Mouse (Mus musculus): Measurements from ENCODE around the gene Tbc1d2.

Tbc1d2 gene

GRCm38 (mm10) chr4:46625101-46625500 lies 24.9 kb downstream of the Tbc1d2 start:
- ChIA-PET POLR2A (interaction anchor here in 2 of 4 experiments (0.6 to 19.3 kb wide), 6 partner anchors 8 to 32 kb away, joined by 3 to 223 read pairs (median 60); partner anchors contain the start of gene Tbc1d2 (in 1 of the 2)), CTCF (no interaction called here)

GRCm38 (mm10) chr4:46623007-46623406 lies 27.0 kb downstream of the Tbc1d2 start:
- ChIA-PET POLR2A (interaction anchor here in 3 of 4 experiments (1.1 to 19.3 kb wide), 10 partner anchors 9 to 43 kb away, joined by 3 to 223 read pairs (median 6); partner anchors contain the start of gene Tbc1d2 (in 1 of the 3)), CTCF (interaction anchor here in 3 of 4 experiments (0.8 to 4.4 kb wide), 4 partner anchors 10 to 417 kb away, joined by 3 to 28 read pairs (median 4); no protein-coding TSS in a partner anchor)

GRCm38 (mm10) chr4:46620946-46621345 lies 29.1 kb downstream of the Tbc1d2 start:
- ChIA-PET CTCF (interaction anchor here (0.6 to 4.7 kb wide), 34 partner anchors 8 to 732 kb away, joined by 3 to 51 read pairs (median 6); partner anchors contain the start of genes Coro2a (in 4 of the 4) and Tgfbr1 (in 1 of the 4)), POLR2A (interaction anchor here (0.5 to 19.3 kb wide), 22 partner anchors 9 to 134 kb away, joined by 3 to 223 read pairs (median 4); partner anchors contain the start of genes Coro2a (in 2 of the 4) and Tbc1d2 (in 1 of the 4))

DNA sequence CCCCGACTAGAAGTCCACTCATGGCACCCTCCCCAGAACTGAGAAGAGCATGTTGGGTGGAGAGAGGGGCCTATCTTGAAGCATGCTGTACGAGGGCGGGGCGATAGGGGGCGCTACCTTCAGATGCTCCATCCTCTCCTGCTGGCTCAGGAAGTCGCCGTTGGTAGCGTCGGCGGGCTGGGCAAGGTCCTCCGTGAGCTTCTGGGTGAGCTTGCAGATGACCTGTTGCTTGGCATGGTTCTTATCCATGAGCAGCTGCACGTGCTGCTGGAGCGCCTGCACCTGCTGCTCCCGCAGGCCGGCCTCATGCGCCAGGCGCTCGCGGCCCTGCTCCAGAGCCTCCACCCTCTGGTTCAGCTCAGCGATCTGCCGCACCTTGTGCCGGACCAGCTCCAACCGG lies 29.7 kb downstream of the Tbc1d2 start:
- POLR2A ChIA-PET, result interaction anchor here (0.6 to 19.3 kb wide), 24 partner anchors 9 to 56 kb away, joined by 3 to 223 read pairs (median 4); partner anchors contain the start of genes Coro2a (in 2 of the 4) and Tbc1d2 (in 1 of the 4)

DNA sequence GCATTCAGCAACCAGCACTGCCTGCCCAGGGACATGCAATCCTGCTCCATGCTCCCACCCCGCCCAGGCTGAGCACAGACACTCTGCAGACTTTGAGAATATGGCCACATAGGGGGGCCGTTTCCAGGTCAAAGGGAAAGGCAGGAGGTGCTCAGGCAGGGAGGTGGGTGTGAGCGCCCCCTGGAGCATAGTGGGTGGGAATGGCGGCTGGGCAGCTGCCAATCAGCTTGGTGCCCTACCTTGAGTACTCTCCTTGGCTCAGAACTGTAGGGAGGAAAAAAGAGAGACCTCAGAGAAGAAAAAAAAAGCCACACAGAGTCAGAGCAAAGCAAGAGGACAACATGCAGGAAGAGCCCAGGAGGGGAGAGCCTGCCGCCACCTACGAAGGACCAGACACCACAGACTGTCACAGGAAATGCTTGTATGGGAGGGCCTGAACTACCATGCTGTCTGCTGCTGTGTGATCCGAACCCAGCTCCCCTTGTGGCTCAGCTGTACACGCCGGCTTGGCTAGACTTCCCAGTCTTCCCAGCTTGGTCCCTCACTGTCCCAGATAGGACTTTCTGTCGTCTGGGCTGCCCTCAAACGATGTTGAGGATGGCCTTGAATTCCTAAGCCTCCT lies 31.7 kb downstream of the Tbc1d2 start:
- CTCF ChIA-PET, result interaction anchor here (0.5 to 4.7 kb wide), 46 partner anchors 9 to 298 kb away, joined by 3 to 51 read pairs (median 5); partner anchors contain the start of gene Coro2a (in 3 of the 4)
- POLR2A ChIA-PET, result interaction anchor here in 3 of 4 experiments (0.7 to 19.3 kb wide), 14 partner anchors 10 to 61 kb away, joined by 3 to 223 read pairs (median 8); partner anchors contain the start of gene Tbc1d2 (in 1 of the 3)

More for the DNA sequence above, 29.7 kb downstream of the Tbc1d2 start:
- CTCF ChIA-PET, result interaction anchor here (0.5 to 4.7 kb wide), 37 partner anchors 8 to 733 kb away, joined by 3 to 51 read pairs (median 5); partner anchors contain the start of genes Coro2a (in 4 of the 4) and Tgfbr1 (in 1 of the 4)

DNA sequence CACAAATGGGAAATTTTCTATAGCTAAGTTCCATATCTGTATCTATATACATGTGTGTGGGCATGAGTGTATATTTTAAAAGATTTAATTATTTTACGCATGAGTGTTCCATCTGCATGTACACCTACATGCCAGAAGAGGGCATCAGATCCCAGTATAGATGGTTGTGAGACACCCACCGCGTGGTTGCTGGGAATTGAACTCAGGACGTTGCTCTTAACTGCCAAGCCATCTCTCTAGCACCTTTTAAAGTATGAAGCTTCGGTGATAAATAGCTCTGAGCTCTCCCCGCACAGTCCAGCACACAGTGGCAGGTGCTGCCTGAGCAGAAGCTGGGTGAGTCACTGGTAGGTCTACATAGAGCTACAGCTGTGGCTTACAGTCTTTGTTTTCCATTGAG lies 32.6 kb downstream of the Tbc1d2 start:
- ChIA-PET POLR2A (interaction anchor here in 2 of 4 experiments (0.8 to 19.3 kb wide), 12 partner anchors 11 to 49 kb away, joined by 3 to 223 read pairs (median 8); partner anchors contain the start of gene Tbc1d2 (in 1 of the 2)), CTCF (interaction anchor here (0.5 to 4.7 kb wide), 45 partner anchors 10 to 297 kb away, joined by 3 to 51 read pairs (median 5); partner anchors contain the start of gene Coro2a (in 3 of the 4))

GRCm38 (mm10) chr4:46614641-46615040 lies 35.4 kb downstream of the Tbc1d2 start:
- POLR2A ChIA-PET, result interaction anchor here in 3 of 4 experiments (0.6 to 19.3 kb wide), 11 partner anchors 8 to 197 kb away, joined by 3 to 223 read pairs (median 7); partner anchors contain the start of genes Coro2a (in 1 of the 3) and Tbc1d2 (in 1 of the 3)
- CTCF ChIA-PET, result interaction anchor here in 2 of 4 experiments (0.7 to 5.3 kb wide), 6 partner anchors 12 to 47 kb away, joined by 3 to 65 read pairs (median 5); partner anchors contain the start of gene Coro2a (in 1 of the 2)

DNA sequence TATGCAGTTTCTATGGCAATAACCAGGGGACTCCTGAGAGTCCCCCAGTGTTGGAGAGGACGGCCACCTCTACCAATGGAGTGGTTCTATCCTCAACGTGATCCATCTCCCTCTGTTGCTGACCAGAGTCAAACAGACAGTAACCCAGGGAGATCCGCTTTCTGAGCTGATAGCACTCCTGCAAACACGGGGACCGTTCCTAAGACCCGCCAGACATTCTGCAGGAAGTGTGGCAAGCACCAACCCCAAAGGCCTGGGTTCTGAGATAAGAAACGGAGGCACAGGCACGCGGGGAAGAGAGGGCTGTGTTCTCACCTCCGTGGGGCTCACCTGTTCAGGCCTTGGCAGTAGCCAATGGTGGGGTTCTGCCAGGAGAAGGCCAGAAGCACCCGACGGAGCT lies 36.4 kb downstream of the Tbc1d2 start:
- ChIA-PET POLR2A (interaction anchor here (0.5 to 19.3 kb wide), 16 partner anchors 9 to 270 kb away, joined by 3 to 223 read pairs (median 5); partner anchors contain the start of genes Coro2a (in 1 of the 4), Foxe1 (in 1 of the 4) and Tbc1d2 (in 1 of the 4)), CTCF (interaction anchor here in 3 of 4 experiments (0.5 to 5.3 kb wide), 12 partner anchors 12 to 106 kb away, joined by 3 to 65 read pairs (median 4); partner anchors contain the start of gene Coro2a (in 2 of the 3))

- CTCF ChIA-PET, result interaction anchor here (0.5 to 5.3 kb wide), 114 partner anchors 9 to 1694 kb away, joined by 3 to 88 read pairs (median 4); partner anchors contain the start of genes Coro2a (in 4 of the 4), Nans (in 1 of the 4), Tbc1d2 (in 1 of the 4) and Trim14 (in 1 of the 4)
Measured at GRCm38 (mm10) chr4:46611181-46611580, 38.8 kb downstream of the Tbc1d2 start.

GRCm38 (mm10) chr4:46607601-46608000 lies 42.4 kb downstream of the Tbc1d2 start:
- POLR2A ChIA-PET, result interaction anchor here in 2 of 4 experiments (0.6 to 1.7 kb wide), 4 partner anchors 12 to 135 kb away, joined by 3 to 4 read pairs (median 4); partner anchors contain the start of gene Tbc1d2 (in 1 of the 2)
- CTCF ChIA-PET, result interaction anchor here in 1 of 4 experiments (0.7 to 2.0 kb wide), 3 partner anchors 8 to 100 kb away, joined by 3 to 5 read pairs (median 3); no protein-coding TSS in a partner anchor

More at GRCm38 (mm10) chr4:46611181-46611580, 38.8 kb downstream of the Tbc1d2 start:
- POLR2A ChIA-PET, result interaction anchor here in 3 of 4 experiments (0.7 to 19.3 kb wide), 27 partner anchors 9 to 1435 kb away, joined by 3 to 223 read pairs (median 4); partner anchors contain the start of genes Coro2a (in 2 of the 3) and Trmo (in 1 of the 3)

GRCm38 (mm10) chr4:46605451-46605850 lies 44.6 kb downstream of the Tbc1d2 start:
- CTCF ChIA-PET, result interaction anchor here (0.7 to 1.5 kb wide), 12 partner anchors 11 to 107 kb away, joined by 3 to 7 read pairs (median 3); no protein-coding TSS in a partner anchor
- POLR2A ChIA-PET, result interaction anchor here in 2 of 4 experiments (0.9 to 1.5 kb wide), 5 partner anchors 15 to 62 kb away, joined by 3 to 6 read pairs (median 4); no protein-coding TSS in a partner anchor

- CTCF ChIA-PET, result interaction anchor here (0.6 to 3.7 kb wide), 23 partner anchors 9 to 1479 kb away, joined by 3 to 48 read pairs (median 6); no protein-coding TSS in a partner anchor
- POLR2A ChIA-PET, result interaction anchor here (0.6 to 2.8 kb wide), 14 partner anchors 9 to 291 kb away, joined by 3 to 19 read pairs (median 4); no protein-coding TSS in a partner anchor
Measured at GRCm38 (mm10) chr4:46602704-46603103, 47.3 kb downstream of the Tbc1d2 start.

DNA sequence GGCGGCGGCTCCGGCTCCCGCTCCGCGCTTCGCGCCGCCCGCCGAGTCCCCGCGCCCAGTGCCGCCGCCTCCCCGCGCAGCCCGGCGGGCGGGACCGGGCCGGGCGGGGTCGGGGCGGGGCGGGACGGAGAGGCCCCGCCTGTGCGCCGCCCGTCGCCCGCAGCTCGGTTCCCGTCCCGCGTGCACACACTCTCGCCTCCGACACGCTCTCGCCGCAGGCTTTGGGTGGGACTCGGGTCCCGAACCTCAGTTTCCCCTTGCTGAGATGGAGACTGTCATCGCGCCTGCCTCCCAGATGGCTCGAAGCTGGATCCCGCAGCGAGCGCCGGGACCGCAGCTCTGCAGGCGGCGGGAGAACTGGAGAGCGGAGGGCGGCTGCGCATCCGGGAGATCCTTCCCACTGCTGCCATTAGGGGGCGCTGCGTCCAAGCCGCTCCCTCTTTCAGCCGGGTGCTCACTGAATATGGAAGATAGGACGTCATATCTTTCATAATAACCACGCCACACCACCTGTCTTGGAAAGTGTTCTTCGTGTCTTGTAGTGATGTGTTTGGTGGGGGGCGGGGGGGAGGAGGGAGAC lies 48.1 kb downstream of the Tbc1d2 start, which contains the start of gene Coro2a:
TSS of gene Coro2a (minus strand) at position 359 of the 580 bp plus-strand sequence.
- CTCF ChIA-PET, result interaction anchor here (0.5 to 3.7 kb wide), 58 partner anchors 10 to 1441 kb away, joined by 3 to 48 read pairs (median 4); no protein-coding TSS in a partner anchor
- POLR2A ChIA-PET, result interaction anchor here (0.6 to 2.8 kb wide), 21 partner anchors 10 to 1150 kb away, joined by 3 to 19 read pairs (median 4); no protein-coding TSS in a partner anchor

DNA sequence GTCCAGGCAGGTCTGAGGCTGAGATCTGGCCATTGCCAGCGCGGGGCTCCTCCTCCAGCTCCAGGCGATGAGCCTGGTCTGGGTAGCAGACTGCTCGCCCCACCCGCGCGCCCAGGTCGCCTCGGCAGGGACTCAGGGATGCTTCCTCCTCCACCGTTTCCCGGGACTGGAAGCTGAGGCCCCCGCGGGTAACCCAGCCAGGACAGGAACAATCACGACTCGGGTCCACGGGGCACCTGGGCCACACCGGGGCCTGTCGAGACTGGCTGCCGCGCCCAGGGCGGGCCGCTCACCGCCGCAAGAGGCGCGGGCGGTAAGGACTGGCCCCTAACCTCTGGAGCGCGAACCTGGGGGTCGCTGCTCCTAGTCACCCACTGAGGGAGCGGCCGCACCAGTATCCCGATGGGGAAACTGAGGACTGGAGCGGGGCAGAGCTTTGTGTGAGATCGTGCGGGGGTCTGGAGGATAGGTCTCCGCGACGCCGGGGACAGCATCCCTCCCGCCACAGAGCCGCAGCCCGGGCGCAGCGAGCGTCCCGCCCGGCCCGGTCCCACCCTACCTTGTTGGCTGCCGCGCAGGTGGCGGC lies 48.7 kb downstream of the Tbc1d2 start:
- ChIA-PET CTCF (interaction anchor here (0.5 to 3.7 kb wide), 57 partner anchors 9 to 1441 kb away, joined by 3 to 48 read pairs (median 5); no protein-coding TSS in a partner anchor), POLR2A (interaction anchor here (0.6 to 2.8 kb wide), 22 partner anchors 9 to 1151 kb away, joined by 3 to 19 read pairs (median 4); no protein-coding TSS in a partner anchor)

DNA sequence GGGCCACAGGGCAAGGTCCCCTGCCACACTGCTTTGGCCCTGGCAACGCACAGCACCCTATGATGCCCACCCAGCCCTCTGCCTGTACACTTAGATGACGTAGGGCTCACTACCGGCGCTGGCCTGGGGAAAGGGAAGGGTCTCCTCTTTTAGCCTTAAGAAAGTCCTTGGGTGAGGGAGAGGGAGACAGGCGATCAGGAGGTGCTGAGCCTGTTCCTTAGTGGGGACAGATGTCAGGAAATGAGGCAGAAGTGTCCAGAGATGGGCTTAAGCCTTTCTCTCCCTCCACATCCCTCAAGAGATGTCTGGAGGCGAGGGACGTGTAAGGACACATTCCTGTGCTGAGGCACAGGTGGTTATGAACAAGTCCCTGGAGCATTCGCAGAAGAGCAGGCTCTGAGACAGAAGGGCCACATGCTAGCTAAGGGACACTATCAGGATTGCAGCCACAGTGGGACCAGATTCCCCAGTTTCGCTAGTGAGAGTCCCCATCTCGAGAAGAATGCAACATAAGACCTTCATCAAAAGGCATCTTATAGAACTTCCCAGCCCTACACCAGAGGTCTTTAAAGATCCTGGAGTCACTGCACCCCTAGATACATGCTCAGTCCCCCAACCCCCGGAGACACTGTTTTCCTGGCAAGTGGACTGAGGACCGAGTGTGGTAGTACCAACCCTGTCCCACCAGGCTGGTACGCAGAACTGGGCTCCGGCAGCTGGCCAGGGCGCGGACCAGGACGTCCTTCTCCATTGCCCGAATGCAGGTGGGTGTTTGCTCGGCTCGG lies 49.3 kb downstream of the Tbc1d2 start:
- ChIA-PET CTCF (interaction anchor here (0.5 to 3.7 kb wide), 19 partner anchors 11 to 115 kb away, joined by 3 to 48 read pairs (median 6); no protein-coding TSS in a partner anchor), POLR2A (interaction anchor here in 3 of 4 experiments (0.6 to 2.8 kb wide), 8 partner anchors 10 to 64 kb away, joined by 3 to 19 read pairs (median 6); no protein-coding TSS in a partner anchor)

GRCm38 (mm10) chr4:46599609-46600008 lies 50.4 kb downstream of the Tbc1d2 start:
- ChIA-PET CTCF (interaction anchor here in 3 of 4 experiments (0.6 to 1.1 kb wide), 7 partner anchors 8 to 330 kb away, joined by 3 to 7 read pairs (median 3); no protein-coding TSS in a partner anchor), POLR2A (interaction anchor here in 3 of 4 experiments (0.6 to 1.4 kb wide), 4 partner anchors 11 to 96 kb away, joined by 3 to 11 read pairs (median 4); no protein-coding TSS in a partner anchor)
